Mouse (Mus musculus): ENCODE data around the gene Slc35d1. TPM values are rescaled to one million over a fixed set of nuclear protein-coding genes. Genes with fewer than 3 reads are reported as not detected.

Slc35d1 gene
- polyA plus RNA-seq, 1 experiment from 2014 or later = 6.9 TPM

DNA sequence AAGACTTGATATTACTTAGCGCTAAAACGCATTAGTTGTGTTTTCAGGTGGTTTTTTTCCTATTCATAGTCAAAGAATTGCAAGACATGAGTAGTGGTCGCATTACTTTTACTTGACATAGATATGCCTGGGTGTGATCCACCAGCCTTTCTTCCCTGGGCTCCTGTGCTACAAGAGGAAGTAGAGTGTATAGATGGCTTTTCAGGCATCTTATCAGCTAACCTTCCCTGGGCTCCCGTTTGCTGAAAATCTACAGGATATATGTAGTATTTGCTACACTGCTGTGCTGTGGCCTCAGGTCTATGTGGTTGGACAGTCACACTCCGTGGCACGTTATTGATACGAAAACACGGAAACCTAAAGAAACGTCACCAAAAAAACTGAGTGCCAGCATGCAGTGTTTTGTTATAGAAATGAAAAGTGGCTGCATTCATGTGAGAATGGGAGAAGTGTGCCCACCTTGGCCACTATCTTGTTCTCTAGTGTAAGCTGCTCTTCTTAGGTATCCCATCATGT, 94.0 kb downstream of the Slc35d1 start:
- 83% methylated on average over 9 of the region's 9 CpGs for WGBS
- Histone ChIP-seq H3K4me1 (ENCODE audit: control insufficient read depth, insufficient read depth, low read depth, low read length) (peaks cover 10% of the 10 kb centered on the region), H3K27ac (ENCODE audit: low read depth, low read length) (no peak overlapping the region), H3K4me2 (ENCODE audit: low read length) (peak overlapping the region; percentile 74; the same call in 1 of the 2 replicates), H3K9me3 (ENCODE audit: control insufficient read depth, low read length) (no peaks in the 10 kb centered on the region), H3K27me3 (replicated peaks; ENCODE audit: control insufficient read depth, insufficient read depth, low read length) (no peaks in the 10 kb centered on the region), H3K9ac (ENCODE audit: low read depth, low read length) (no peak overlapping the region), H3K4me3 (ENCODE audit: low read length) (no peak overlapping the region), H3K36me3 (ENCODE audit: control insufficient read depth, insufficient read depth, low read length) (peaks cover 5% of the 10 kb centered on the region; the same call in 1 of the 2 replicates)
- ATAC-seq = no peak

Other genes starting within 250 kb of the Slc35d1 start
- 2.8 and 3.3 TPM in 2 replicates for gene Tctex1d1, start 236.6 kb downstream of the Slc35d1 start, polyA plus RNA-seq (2015; fragmentation: Nextera tagmentation; extraction: Ambion mirVana)
- 0.32 and 0.69 TPM in 2 replicates for gene Insl5, start 188.3 kb downstream of the Slc35d1 start, polyA plus RNA-seq (2015; fragmentation: Nextera tagmentation; extraction: Ambion mirVana)
- gene Mier1, start 100.8 kb downstream of the Slc35d1 start, polyA plus RNA-seq (2015; fragmentation: Nextera tagmentation; extraction: Ambion mirVana) = 27.3 and 28.8 TPM in 2 replicates
- 5.5 and 6.7 TPM in 2 replicates for gene Wdr78, start 100.6 kb downstream of the Slc35d1 start, polyA plus RNA-seq (2015; fragmentation: Nextera tagmentation; extraction: Ambion mirVana)
- not detected in 2 replicates for gene 4921539E11Rik, start 75.7 kb upstream of the Slc35d1 start, polyA plus RNA-seq (2015; fragmentation: Nextera tagmentation; extraction: Ambion mirVana)
- 9.3 and 10.9 TPM in 2 replicates for gene Oma1, start 98.6 kb upstream of the Slc35d1 start, polyA plus RNA-seq (2015; fragmentation: Nextera tagmentation; extraction: Ambion mirVana)

Data from hindbrain, embryonic 16.5 days (tissue).